Mouse (Mus musculus) c-Kit-positive CD71-positive TER-119-negative erythroid progenitor cells, embryonic 14.5 days (primary cell): ENCODE measurements around the gene Slc35f5.
"Not testable (repeated sequence)": the region's sequence is repeated elsewhere in the genome, so short reads cannot be mapped to it uniquely, and the experiment has no call there.

Source experiments
- DNase-seq: peaks from one replicate; pipeline ENCODE4 v3.0.0-alpha.2; 2013; ENCODE audit warnings: low read depth

Slc35f5 gene

DNA sequence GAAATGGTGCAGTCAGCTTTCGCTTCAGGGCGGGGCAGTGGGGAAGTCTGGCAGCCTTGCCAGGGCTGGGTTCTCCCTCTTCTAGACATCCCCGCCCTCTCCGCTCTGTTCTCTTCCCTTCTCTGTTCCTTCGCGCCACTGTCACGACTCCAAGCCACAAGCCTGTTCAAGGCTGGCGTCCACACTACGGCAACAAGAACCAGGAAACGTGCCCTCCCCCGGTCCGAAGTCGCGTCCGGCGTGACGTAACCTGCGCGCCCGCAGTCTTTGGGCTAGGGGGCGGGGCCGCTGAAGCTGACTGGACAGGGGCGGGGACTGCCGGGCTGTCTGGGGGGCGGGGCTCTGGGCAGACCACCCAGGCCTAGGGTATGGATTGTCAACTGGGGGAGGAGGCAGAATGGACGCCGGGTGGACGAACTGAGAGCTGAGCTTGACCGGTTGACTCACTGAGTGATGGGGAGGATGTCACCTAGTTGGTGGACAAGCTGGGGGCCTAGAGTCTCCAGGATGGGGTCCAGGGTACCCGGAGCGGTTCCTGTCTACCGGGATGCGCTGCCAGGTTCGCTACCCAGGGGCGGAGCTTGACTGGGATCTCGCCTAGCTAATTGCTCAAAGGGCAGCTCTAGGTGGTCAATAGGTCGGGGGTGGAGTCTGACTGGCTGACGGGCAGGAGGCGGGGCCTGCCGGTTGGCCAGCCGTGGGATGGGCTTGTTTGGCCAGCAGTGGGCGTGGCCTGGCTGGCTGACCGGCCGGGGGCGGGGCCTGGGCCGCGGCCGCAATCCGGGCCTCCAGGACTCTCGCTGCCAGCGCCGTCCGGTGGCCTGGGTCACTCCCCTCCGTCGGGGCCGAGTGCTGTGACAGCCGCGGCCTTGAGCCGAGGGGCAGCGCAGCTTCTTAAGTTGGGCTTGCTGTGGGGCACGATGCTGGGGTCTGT lies at the start of gene Slc35f5:
Gene Slc35f5 (plus strand): TSS at position 337 of the 934 bp plus-strand sequence.
- DNase-seq = peak; percentile 72

DNA sequence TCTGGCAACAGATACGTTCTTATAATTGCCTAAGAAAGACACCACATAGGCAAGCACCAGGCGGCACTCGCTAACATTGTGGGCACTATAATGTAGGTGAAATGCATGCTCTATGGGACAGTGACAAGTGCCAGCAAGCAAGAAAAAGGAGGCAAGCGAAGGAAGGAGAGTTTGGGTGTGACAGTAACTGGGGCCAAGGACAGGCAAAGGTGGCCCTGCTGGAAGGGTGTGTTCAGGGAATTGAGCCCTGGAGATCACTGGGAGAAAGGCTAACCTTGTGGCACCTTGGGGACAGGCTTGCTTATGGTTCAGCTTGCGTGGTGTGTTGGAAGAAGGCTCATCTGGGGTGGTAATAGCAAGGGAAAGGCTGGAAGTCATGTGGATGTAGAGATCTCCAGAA lies 45.7 kb upstream of the Slc35f5 start:
- no peak for DNase-seq

DNA sequence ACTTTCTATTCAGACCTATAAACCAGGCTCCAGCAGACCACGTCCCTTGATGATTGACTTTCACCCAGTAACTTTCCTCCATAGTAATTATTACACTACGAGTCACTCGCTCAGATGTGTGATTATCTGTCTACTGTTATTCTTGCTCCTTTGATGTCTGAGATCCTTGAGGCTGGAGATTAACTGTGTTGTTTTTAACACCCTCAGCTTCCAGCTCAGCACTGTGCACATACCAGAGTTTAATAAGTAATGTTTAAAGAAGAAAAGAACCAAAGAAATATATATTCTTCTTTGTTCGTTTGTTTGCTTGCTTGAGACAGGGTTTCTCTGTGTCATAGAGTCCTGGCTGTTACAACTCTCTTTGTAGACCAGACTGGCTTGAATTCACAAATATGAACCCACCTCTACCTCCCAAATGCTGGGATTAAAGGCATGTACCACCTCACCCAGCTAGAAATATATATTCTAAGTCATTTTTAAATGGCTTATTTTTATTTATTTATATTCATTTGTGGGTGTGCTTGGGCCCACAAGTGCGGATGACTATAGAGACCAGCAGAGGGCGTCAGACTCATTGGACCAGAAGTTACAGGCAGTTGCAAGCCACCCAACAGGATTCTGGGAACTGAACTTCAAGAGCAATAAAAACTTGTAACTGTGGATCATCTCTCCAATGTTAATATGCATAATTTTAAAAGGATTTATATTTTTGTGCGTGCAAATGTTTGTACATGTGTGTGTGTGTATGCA lies 43.3 kb upstream of the Slc35f5 start:
- DNase-seq = no peak

DNA sequence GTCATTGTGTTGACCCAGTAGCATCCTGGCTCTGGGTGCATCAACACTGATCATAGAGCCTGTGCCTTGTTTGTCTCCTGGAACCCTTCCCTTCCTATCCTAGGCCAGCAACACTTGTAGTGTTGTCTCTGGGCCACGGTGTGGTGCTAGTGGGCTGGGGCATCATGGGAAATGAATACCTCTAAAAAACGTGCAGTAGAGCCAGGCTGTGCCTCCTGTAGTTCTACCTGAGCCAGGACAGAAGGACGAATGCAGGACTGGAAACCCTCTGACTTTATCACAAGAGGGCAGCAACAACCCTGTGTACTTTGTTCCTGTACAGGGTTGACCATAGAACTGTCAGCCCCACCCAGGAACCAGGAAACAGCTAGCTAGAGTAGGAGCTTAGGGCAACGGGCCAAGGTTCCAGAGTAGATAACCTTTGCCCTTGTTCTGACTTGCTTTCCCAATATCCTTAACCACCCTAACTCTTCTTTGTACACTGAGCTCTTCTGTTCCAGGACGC lies 41.2 kb upstream of the Slc35f5 start:
- DNase-seq = no peak

DNA sequence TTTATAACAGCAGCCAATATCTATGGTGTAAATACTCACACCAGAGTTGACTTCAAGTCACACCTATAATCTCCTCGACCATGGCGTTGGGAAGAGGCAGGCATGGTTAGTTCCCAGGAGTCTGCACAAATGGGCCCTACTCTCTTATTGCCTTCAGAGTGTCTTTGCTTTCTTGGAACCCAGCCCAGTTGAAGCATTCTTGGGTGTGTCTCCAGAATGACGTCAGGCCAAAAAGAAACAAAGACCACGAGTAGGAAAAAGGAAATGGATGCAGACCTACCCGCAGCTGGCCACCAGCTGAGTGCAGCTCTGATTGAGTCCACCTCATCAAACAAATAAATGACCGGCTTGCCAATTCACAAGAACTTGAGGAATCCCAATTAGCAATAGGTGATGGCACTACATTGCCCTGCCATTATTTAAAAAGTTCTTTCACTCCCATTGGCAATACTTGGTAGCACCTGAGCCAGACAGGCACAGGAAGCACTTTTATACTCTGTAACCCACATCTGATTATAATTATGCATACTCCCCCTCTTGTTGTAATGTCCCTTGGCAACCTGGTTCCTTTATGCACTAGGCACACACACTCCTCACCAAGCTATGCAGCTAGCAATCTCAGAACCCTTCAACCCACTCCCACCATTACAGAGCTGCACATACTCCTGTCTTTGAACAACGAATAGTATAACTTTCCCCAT lies 34.3 kb upstream of the Slc35f5 start:
- no peak for DNase-seq

DNA sequence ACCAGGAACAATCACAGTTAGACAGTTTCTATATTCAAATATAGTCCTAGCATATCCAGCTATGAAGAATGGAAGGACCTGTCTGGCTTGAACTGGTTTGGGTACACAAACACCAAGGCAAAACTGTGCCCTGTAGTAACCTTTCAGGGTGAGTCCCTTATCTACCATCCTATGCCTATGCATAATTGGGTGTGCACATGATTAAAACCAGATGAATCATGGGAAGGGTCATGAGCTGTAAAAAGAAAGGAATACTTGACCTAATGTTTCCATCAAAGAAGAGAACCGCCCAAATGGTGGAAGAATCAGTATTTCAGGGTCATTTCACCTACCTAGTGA lies 33.8 kb upstream of the Slc35f5 start:
- DNase-seq = no peak

DNA sequence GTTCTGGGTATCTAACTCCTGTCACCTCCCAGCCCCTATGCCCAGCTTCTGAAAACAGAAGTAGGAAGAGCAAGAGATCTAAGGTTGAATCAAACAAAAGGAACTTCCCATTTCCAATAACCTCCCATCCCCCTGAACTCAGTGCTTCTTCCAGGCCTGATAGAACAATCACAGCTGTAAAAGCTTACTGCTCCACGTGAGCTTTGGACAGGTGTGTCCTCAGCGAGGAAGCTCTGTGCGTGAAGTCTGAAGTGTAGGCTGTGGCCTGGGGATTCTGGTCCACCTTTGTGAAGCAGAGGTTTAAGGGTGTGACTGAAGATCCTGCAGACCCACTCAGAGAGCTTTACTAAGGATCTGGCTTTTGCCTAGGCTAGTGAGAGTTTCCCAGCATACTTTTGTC lies 33.0 kb upstream of the Slc35f5 start:
- no peak for DNase-seq

DNA sequence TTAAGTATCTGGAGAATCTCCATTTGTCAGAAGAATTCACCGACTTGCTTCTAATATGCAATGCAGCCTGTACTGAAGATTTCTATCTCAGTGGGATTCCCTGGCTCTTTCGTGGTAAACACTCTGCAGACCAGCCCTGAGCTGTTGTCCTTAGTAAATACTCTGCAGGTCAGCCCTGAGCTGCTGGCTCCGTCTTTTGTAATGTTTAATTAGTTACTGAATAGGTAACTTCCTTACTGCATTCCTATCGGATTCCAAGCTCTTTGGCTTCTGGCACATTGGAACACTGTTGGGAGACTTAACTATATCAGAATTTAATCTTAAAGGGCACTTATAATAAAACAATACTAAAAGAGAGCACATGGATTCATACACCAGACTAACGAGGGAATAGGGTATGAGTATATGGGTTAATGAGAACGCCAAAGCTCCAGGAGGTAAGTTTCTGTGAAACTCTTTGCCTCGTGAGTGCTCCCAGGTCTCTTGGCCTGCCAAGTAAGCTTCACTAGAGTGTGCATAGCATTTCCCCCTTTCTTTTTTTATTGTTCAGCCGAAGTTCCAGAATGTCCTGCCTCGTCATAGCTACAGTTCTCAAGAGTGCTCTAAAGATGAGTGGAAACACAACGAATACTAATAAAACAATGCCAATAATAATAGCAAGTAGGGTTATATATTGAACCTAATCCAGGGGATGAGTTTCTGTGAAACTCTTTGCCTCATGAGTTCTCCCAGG lies 27.0 kb upstream of the Slc35f5 start:
- not testable (repeated sequence) for DNase-seq

DNA sequence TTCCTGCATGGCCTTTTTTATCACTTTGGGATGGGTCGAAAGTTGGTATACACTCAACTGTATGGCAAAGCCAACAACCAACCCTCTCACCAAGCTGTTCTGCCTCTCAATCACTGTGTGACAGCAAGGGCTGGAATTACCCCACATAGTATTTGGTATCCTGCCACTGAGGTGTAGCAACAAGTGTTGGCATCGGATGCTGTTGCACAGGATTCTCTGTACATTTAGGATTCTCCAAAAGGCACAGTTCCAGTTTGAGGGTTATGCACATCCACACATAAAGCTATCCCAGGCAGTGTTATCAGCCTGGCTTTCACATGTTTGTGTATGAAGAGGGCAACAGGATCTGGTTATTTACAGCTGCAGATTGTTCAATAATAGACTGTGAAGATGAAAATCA lies 23.3 kb upstream of the Slc35f5 start:
- DNase-seq = no peak

DNA sequence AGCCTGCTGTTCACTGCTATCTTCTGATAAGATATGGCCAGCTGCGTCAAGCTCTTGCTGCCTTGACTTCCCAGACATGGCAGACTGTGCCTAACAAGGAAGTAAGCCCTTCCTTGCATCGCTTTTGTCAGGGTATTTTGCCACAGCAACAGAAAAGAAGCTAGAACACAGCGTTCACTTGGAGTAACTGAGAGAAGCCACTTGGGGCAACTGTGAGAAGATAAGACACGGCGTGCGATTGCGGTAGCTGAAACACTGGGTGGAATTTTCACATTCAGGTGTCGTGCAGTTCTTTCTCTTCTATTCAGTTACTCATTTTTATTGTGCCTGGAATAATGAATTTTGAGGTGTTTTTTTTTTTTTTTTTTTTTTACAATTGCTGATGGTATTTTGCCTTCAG lies 22.6 kb upstream of the Slc35f5 start:
- DNase-seq = no peak

DNA sequence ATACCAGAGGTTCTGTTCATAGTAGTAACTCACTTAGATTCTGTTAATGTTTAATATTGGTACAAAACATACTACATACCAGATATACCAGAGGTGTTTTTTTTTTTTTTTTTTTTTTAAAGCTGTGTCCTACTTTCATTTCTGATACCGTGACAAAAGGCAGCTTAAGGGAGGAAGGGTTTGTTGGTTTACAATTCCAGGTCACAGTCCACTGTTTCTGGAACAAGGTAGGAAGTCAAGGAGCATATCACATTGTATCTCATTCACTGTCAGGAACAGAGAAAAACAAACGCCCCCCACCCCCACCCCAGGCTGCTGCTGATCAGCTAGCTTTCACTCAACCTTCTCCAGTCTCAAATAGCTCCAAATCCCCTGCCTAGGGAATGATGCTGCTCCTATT lies 21.1 kb upstream of the Slc35f5 start:
- no peak for DNase-seq

DNA sequence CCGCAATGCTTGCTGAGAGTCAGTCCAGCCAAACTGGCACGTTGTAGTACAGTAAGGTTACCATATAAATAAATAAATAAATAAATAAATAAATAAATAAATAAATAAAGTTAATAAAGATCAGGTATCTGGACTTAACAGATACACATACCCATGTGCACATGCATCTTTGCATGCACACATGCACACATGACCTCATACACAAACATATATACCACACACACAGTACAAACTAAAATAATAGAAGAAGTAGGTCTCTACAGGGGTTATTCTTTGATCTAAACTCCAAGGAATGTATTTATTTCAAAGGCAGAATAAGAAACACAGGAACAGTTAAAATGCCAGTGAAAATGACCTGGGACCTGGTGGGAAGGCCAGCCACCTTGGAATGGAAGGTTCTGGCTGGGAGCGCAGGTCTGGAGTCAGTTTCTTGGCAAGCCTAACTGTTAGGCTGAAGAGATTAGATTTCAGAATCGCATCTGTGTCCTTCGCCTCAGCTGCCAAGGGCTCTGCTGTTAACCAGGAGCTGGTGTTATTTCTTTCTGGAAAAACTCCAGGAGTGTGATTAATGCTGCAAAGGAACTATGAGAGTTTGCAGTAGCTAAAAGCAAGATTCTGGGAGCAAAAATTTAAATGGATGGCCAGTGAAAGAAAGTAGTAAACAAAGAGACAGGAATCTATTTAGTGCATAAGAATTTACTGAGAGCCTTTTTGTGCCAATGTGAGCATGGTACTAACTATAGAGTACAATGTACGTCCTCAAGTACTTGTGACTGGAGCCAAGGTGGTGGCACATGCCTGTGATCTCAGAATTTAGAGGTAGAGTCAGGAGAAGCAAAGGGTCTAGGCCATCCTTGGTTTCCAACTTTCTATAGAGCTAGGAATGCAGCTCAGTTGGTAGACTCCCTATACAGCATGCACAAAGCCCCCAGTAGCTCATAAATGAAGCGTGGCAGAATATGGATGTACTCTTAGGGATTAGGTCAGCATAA lies 18.1 kb upstream of the Slc35f5 start:
- no peak for DNase-seq

DNA sequence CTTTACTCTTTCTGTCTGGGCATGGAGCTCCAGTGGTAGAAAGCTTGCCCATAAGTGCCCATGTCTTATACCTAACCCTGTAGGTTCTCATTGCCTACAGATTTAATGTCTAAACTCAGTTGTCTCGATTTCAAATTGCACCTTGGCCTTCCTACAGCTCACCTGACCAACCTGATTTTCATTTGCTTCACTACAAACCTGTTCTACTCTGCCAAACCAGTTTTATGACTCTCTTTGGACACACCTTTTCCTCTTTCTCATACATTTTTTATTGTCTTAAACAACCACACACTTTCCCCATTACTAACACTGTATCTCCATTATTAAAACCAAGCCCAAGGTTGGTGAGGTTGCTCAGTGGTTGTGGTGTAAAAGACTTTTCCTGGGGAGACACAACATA lies 10.5 kb upstream of the Slc35f5 start:
- no peak for DNase-seq

DNA sequence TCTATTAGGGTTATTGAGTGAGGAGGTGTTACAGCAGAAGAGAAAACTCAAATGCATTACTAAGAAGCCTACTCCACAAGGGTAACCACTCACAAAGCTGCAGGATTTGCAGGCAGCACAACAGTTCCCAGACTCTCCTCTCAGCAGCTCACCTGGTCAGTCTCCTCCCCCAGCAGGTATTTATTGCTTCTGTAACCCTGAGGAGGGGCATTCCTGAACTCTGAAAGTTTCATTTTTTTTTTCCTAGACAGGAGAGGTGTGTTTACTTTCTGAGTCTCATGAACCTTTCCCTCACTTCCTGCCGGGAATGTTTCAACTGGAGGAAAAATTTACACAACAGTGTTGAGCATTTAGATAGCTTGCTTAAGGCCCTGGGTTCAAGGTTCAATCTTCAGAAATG lies 10.0 kb upstream of the Slc35f5 start:
- DNase-seq = no peak

DNA sequence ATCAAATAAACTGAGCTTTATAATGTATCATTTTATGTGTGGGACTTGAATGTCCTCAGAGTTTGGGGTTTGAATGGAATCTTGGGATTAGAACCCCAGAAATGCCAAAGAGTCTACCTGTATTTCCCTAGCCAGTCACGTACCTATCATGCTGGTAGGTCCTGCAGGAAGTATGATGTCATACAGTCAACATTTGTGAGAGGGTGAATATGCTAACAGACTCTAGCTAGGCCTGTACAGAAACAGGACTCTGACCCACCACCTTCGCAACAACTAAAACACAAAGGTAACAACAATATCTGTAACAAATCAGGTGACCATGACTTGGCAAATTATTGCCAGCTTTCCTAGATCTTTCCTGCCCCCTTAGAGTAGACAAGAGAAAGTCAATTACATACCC lies 8.8 kb upstream of the Slc35f5 start:
- DNase-seq = no peak

DNA sequence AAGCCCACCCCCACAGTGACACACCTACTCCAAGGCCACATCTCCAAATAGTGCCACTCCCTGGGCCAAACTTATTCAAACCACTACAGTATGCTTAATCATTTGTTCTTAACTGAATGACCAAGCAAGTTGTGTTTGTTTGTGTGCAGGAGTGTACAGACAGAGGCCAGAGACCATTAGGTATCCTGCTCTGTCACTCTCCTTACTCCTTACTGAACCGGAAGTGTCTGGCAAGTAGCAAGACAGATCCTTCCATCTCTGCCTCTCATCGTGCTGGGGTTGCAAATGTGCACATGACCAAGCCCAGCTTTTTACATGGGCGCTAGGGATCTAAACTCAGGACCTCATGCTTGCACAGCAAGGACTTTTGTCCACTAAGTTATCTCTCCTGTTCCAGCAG lies 1.1 kb upstream of the Slc35f5 start:
- DNase-seq = no peak

DNA sequence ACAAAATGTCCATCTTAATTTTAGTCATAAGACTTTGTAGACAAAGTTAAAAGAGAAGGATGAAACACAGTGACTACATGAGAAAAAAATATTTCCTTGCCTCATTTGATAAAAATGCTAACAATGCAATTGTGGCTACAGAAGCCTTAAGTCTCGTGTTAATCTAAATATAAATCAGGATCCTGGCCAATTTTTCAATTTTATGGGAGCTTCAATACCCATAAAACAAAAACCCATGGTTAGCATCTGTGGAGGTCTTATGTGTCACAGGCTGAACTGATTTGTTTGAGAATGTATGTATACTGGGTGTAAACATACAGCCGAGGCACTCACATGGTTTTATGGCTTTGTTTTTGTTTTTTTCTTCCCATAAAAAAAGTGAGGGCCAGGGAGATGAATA lies 674 bp upstream of the Slc35f5 start:
- DNase-seq = no peak

DNA sequence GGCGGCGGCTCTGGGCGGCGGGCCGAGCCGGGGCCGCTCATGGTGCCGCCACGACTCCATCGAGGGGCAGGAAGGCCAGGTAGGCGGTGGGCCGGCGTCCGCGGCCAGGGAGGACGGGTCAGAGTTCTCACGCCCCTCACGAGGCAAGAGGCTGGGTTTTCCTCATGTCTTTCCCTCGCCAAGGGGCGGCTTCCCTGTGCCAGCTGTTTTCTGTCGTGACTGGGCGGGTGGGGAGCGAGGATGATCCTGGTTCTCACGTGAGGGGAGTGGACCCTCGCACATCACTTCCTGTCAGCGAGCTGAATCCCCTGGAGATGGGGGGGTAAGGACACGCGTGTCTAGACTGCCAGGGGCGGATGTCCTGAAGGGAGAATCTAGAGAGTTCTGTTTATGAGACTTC lies 811 bp downstream of the Slc35f5 start:
- no peak for DNase-seq

DNA sequence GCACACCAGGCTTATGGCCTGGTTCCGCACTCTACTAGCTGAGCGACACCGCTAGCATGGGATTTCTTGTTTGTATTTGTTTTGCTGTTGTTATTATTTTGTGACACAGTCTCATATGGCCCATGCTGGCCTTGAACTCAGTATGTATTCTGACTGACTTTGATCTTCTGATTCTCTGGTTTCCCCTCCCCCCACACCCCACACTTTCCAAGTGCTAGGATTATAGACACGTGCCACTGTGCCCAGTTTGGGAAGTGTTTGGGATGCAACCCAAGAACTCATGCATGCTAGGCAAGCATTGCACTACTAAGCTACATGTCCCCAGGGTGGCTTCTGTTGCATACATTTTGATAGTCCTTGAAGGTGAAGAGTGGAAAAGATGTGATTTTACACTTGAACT lies 1.4 kb downstream of the Slc35f5 start:
- DNase-seq = no peak

DNA sequence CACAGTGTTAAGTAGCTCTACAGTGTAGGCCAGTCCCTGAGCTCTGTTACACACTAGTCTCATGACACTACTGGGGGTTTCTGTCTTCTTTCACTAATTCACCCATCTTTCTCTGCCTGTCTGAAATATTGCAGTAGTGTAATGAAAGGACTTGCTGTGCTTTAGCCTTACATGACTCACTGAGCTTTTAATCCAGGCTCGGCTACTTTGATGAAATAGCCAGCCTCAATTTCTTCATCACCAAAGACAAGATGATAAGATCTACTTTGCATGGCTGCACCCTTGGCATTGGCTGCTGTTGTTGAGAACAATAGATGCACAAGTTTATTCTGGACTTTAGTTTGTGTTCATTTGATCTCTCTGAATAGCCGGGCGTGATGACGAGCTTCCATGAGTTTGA lies 7.7 kb downstream of the Slc35f5 start:
- DNase-seq = no peak

DNA sequence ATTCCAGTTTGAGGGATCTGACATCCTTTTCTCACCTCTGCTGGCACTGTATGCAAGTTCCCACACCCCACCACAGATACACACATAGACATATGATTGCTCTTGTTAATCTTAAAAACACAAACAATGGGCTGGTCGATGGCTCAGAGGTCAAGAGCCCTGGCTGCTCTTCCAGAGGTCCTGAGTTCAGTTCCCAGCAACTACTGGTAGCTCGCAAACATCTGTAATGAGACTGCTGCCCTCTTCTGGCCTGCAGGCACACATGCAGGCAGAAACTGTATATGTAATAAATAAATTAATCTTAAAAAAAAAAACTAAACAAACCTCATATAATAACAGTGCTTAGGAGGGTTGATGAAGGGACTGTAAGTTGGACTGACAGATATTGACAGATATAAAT lies 13.8 kb downstream of the Slc35f5 start:
- DNase-seq = no peak
